Mouse (Mus musculus) ES-Bruce4 (cell line): ENCODE data around the gene Nhp2.

Experiments
- EP300 ChIP-seq: IDR thresholded peaks from 2 replicates; pipeline ENCODE4 v1.6.1; 2011; ENCODE audit warnings: low read depth, low read length; ENCODE audit not compliant: insufficient read depth
- POLR2A ChIP-seq: IDR thresholded peaks from one replicate; pipeline ENCODE4 v1.8.1; 2011; ENCODE audit warnings: low read length; ENCODE audit not compliant: insufficient read depth

DNA sequence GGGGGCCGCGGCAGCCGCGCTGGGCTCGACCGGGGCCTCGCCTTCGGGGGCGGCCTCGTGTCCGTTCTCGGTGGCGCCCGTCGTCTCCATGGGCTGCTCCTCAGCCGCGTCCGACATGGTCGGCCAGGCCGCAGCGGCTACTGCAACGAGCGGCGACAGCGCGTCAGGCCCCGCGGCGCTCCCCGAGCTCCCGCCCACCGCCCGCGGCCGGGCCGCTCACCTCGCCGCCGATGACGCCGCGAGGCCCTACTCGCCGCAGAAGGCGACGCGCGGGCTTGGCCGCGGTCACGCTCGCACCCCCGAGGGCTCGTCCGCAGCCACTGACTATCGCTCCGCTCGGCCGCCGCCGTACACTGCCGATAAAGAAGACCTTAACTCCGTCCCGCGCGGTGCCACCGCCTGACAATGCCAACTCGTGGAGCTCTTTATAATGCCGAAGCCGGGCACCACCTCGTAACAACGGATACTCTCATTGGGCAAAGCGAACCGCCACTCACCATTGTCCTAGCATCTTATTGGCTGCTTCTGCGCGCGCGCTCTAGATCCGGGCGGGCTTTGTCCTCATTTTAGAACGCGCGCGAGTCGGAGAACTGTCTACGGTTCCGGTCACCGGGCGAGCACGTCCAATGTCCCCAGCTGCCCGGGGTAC, 13.0 kb upstream of the Nhp2 start, which contains the start of gene Hnrnpab:
- 0 out of 2 replicates have a peak, but pooled peaks have one; percentile 35 for TF ChIP-seq EP300
- TF ChIP-seq POLR2A: peak; percentile 99
